Mouse (Mus musculus) forebrain, embryonic 11.5 days (tissue): ENCODE results near the gene Sass6. TPM values are rescaled to one million over a fixed set of nuclear protein-coding genes. Genes with fewer than 3 reads are reported as not detected.

Experiments
- ATAC-seq: fragments of 200-750 bp; cut with Nextera tagmentation; replicated peaks from 2 replicates; pipeline ENCODE4 v1.8.0; 2017; ENCODE audit warnings: moderate TSS enrichment; ENCODE audit not compliant: low FRiP score
- DNase-seq: peaks from one replicate; pipeline ENCODE4 v3.0.0-alpha.2; 2017; ENCODE audit warnings: low spot score
- H3K27ac ChIP-seq: fragments of 300-500 bp; sonication (generic); 2 replicates; pipeline ENCODE4 v1.5.1; 2014; ENCODE audit warnings: low read depth, low read length
- H3K27me3 ChIP-seq: fragments of 300-500 bp; sonication (generic); 2 replicates; pipeline ENCODE4 v1.6.1; 2014; ENCODE audit warnings: mild to moderate bottlenecking, low read length, mixed read lengths; ENCODE audit not compliant: control insufficient read depth, insufficient read depth
- H3K36me3 ChIP-seq: fragments of 300-500 bp; sonication (generic); 2 replicates; pipeline ENCODE4 v1.6.1; 2014; ENCODE audit warnings: mild to moderate bottlenecking, low read length, moderate library complexity, mixed read lengths; ENCODE audit not compliant: control insufficient read depth, insufficient read depth
- H3K4me1 ChIP-seq: fragments of 300-500 bp; sonication (generic); replicated peaks from 2 replicates; pipeline ENCODE4 v1.6.1; 2014; ENCODE audit warnings: low read length, mixed read lengths; ENCODE audit not compliant: control insufficient read depth, insufficient read depth
- H3K4me2 ChIP-seq: fragments of 300-500 bp; sonication (generic); 2 replicates; pipeline ENCODE4 v1.6.1; 2014; ENCODE audit warnings: low read depth, mild to moderate bottlenecking, low read length, moderate library complexity, mixed read lengths; ENCODE audit not compliant: severe bottlenecking
- H3K4me3 ChIP-seq: fragments of 300-500 bp; sonication (generic); 2 replicates; pipeline ENCODE4 v1.5.1; 2014; ENCODE audit warnings: low read depth, low read length
- H3K9ac ChIP-seq: fragments of 300-500 bp; sonication (generic); 2 replicates; pipeline ENCODE4 v1.6.1; 2014; ENCODE audit warnings: low read length
- H3K9me3 ChIP-seq: fragments of 300-500 bp; sonication (generic); 2 replicates; pipeline ENCODE4 v1.6.1; 2016; ENCODE audit warnings: low read length, mixed read lengths; ENCODE audit not compliant: control insufficient read depth
- WGBS: fragments of 180-500 bp; shearing (Covaris S2); extraction: QIAGEN DNeasy Blood & Tissue Kit; methylation state at CpG from one replicate; pipeline ENCODE4 v1.1.7; 2014; 5-methylcytosine and 5-hydroxymethylcytosine counted together
- polyA plus RNA-seq: library from polyadenylated mRNA; unstranded; fragments of >200 nt; fragmentation: Nextera tagmentation; extraction: Ambion mirVana; gene quantifications from 2 replicates; pipeline ENCODE4 v1.2.1, GENCODE M21; 2014

Sass6 gene
- polyA plus RNA-seq, 1 experiment from 2014 or later = 42.6 TPM

DNA sequence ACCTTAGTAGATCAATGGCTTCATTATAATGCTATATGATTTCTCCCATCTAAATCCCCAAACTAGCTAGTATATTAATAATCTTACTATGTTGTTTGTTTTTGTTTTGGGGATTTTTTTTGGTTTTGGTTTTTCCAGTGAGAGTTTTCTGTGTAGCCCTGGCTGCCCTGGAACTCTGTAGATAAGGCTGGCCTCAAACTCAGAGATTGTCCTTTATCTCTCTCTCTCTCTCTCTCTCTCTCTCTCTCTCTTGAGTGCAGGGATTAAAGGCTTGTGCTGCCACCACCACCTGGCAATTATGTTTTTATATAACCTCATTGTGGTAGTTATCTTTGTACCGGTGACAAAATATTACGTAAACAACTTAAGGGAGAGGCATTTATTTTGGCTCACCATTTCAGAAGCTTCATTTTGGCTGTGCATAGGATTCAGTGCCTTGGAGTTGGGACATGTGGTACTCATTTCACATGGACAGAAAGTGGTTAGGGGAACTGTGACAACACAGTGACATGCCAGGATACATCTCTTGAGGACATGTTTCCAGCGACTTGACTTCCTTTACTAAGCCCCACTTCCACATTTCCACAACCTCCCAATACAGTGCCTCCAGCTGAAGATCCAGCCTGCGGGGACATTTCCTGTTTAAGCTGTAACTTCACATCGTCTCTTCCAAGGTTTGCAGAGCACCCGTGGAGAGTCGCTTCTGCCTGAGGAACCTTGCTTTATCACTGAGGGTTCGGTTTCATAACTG lies 20.7 kb downstream of the Sass6 start:
- Histone ChIP-seq H3K9ac (no peak overlapping the region), H3K4me1 (no peaks in the 10 kb centered on the region), H3K27me3 (no peaks in the 10 kb centered on the region), H3K27ac (no peak overlapping the region), H3K4me3 (no peak overlapping the region), H3K9me3 (no peaks in the 10 kb centered on the region), H3K36me3 (peaks cover 2% of the 10 kb centered on the region; the same call in 1 of the 2 replicates), H3K4me2 (no peak overlapping the region)
- 94% methylated on average over 8 of the region's 8 CpGs for WGBS
- no peak for ATAC-seq
- DNase-seq = no peak

DNA sequence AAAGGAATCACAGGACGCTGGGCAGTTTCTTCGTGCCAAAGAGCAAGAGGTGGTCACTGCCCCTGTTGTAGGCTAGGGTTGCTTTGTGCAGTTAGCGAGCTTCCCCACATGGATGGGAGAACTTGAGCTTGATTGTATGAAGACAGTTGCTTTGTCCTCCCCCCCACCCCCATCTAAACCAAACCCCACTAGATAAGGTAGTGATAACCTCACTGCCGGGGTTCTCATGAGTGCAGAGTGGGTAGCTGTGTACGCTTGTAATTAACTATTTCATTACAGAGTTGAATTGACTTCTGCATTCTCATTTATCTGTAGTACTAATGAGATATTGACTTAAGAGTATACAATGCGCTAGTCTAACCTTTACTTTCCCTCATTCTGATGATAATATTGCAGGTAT lies 24.1 kb downstream of the Sass6 start:
- no peak overlapping the region for H3K9ac ChIP-seq
- DNase-seq (no peak), ATAC-seq (no peak; the same call in 1 of the 2 replicates)
- H3K4me3 ChIP-seq = no peak overlapping the region
- H3K4me2 ChIP-seq = no peak overlapping the region
- peaks cover 4% of the 10 kb centered on the region; the same call in 1 of the 2 replicates for H3K36me3 ChIP-seq
- no peaks in the 10 kb centered on the region for H3K27me3 ChIP-seq
- no peaks in the 10 kb centered on the region for H3K9me3 ChIP-seq
- no peak overlapping the region for H3K27ac ChIP-seq
- WGBS = 92% methylated on average over 6 of the region's 6 CpGs
- no peaks in the 10 kb centered on the region for H3K4me1 ChIP-seq

DNA sequence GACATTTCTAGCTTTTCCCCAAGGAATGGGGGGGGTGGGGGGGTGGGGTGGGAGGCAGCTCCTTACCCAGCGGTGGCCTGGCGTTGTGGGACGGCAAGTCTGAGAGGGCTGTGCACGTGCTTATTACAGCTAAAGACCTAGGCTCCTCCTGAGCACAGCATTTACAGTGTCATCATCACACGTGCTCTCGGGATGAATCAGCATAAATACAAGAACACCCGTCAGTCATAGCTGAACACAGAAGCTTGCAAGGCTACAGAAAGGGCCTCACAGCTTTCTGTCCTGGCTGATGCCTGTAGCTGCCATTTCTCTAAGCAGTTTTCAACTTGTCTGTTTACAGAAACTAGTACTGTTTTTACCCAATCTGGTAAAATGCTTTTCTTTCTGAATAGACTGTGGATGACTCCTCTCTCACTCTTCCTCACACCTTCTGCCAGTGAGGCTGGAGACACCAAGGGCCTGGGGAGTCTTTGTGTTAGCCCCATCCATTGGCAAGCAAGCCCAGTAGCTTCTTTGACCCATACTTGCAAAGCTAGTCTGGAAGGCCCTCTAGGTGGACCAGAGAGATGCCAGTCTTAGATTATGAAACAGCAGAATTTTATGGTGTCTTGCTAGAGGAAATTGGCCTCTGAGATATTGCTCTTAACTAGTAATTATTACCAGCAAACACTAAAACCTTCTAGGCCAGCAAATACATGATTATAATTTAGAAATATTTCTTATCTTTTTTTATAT lies 26.0 kb downstream of the Sass6 start:
- Histone ChIP-seq H3K9ac (no peak overlapping the region), H3K36me3 (peaks cover 3% of the 10 kb centered on the region; the same call in 1 of the 2 replicates), H3K27me3 (no peaks in the 10 kb centered on the region), H3K4me1 (no peaks in the 10 kb centered on the region), H3K4me2 (no peak overlapping the region), H3K4me3 (no peak overlapping the region), H3K27ac (no peak overlapping the region), H3K9me3 (no peaks in the 10 kb centered on the region)
- WGBS = 98% methylated on average over 7 of the region's 7 CpGs
- no peak for ATAC-seq
- no peak for DNase-seq

DNA sequence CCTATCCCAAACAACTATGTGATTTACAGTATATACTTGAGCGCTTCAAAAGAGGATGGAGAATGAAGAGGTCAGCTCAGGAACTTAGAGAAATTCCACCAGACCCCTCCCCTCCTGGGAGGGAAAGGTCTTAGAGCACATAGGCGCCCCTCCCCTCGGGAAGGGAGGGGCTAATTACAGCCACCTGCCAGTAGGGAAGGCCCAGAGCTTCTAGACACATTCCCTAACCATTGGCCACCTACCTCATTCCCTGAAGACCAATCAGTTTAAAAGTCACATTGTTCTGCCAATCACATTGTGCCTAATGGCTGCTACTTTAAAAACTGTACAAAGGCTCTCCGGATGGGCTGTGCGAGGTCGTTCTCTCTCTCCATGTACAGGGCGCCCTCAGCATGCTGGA lies 27.9 kb downstream of the Sass6 start:
- WGBS = 93% methylated on average over 7 of the region's 7 CpGs
- H3K36me3 ChIP-seq = peaks cover 3% of the 10 kb centered on the region; the same call in 1 of the 2 replicates

DNA sequence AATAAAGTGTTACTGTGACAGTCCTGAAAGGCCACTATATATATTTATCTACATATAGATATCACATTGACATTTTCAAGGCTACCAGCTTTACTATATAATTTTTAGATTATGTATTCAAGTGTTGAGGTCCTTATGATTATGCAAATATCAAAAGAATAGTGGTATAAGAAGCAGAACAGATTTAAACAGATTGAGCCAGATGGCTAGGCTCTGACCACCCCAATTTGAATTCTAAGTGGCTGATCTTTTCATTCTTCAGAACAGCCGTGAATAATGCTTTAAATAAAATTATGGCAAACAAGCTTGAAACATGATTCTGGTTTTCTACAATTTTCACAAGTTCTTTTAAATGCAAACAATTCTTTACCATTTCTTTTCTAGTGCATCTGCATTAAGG lies 36.7 kb downstream of the Sass6 start:
- H3K9me3 ChIP-seq = no peaks in the 10 kb centered on the region
- no peak overlapping the region for H3K27ac ChIP-seq
- H3K4me3 ChIP-seq = no peak overlapping the region
- peaks cover 8% of the 10 kb centered on the region for H3K36me3 ChIP-seq
- DNase-seq (no peak), ATAC-seq (no peak)
- no peaks in the 10 kb centered on the region for H3K27me3 ChIP-seq
- 81% methylated on average over 1 of the region's 1 CpGs for WGBS
- no peak overlapping the region for H3K9ac ChIP-seq
- H3K4me2 ChIP-seq = no peak overlapping the region
- H3K4me1 ChIP-seq = no peaks in the 10 kb centered on the region

More for the DNA sequence above, 27.9 kb downstream of the Sass6 start:
- Histone ChIP-seq H3K4me1 (no peaks in the 10 kb centered on the region), H3K9ac (no peak overlapping the region), H3K9me3 (no peaks in the 10 kb centered on the region), H3K4me3 (no peak overlapping the region), H3K4me2 (no peak overlapping the region), H3K27me3 (no peaks in the 10 kb centered on the region), H3K27ac (no peak overlapping the region)
- ATAC-seq (no peak), DNase-seq (no peak)

DNA sequence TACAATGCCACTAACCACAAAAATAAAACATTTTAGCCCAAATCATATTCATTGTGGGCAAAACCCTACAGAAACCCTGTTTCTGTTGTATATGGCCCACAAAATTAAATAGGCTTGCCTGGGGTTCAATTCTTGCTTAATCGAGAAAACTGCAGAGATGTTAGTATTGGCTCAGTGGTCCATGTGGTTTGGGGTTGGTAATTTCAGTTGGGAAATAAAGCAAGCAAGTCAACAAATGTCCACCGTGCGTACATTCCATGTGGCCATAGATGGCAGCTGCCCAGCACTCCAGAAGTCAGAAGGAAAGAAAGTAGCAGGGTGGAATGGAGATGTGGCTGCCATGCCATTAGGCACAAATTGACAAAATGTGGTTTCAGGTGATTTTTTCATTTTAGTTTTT lies 38.2 kb downstream of the Sass6 start:
- Histone ChIP-seq H3K9ac (no peak overlapping the region), H3K4me1 (no peaks in the 10 kb centered on the region), H3K4me3 (no peak overlapping the region), H3K4me2 (no peak overlapping the region), H3K9me3 (no peaks in the 10 kb centered on the region), H3K27ac (no peak overlapping the region), H3K27me3 (no peaks in the 10 kb centered on the region), H3K36me3 (peaks cover 8% of the 10 kb centered on the region)
- WGBS = 94% methylated on average over 3 of the region's 3 CpGs
- DNase-seq (no peak), ATAC-seq (no peak)

DNA sequence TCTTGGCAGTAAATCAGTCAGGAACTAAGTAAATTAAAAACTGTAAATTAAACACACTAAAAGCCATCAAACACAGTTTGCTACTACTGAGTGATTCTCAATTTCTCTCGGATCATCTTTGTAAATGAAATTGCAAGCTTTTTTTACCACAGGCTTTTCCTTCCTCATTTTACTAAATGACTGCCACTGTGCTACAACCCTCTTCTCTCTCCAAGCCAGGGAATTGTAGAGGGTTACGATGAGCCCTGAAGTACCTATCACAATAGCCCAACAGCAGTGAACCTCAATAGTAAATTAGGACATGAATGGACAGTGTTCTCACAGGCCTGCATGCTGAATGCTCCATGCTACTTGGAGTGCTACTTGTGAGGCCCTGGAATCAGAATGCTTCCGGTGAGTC lies 39.3 kb downstream of the Sass6 start:
- H3K4me2 ChIP-seq = no peak overlapping the region
- WGBS = 81% methylated on average over 3 of the region's 3 CpGs
- DNase-seq (no peak), ATAC-seq (no peak)
- H3K4me3 ChIP-seq = no peak overlapping the region
- no peaks in the 10 kb centered on the region for H3K9me3 ChIP-seq
- H3K36me3 ChIP-seq = peaks cover 8% of the 10 kb centered on the region
- H3K27me3 ChIP-seq = no peaks in the 10 kb centered on the region
- no peak overlapping the region for H3K9ac ChIP-seq
- H3K27ac ChIP-seq = no peak overlapping the region
- H3K4me1 ChIP-seq = no peaks in the 10 kb centered on the region

DNA sequence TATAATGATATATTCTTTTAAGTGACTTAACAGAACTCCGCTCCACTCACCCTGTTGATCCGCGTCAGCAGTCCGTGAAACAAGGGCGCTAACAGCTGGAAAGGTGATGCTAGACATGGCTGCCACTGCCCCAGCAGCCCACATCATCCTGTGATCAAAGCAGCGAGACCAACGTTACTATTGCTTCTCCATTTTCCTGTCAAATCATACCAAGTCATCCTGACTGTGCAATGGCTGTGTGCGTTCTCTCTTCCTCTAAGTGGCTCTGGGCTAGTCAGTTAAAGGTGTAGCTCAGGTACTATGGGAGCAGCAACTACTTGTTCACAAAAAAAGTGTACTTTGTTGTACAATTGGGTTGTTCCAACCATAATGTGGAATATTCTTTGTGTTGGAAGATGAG lies 40.1 kb downstream of the Sass6 start:
- no peaks in the 10 kb centered on the region for H3K9me3 ChIP-seq
- peaks cover 8% of the 10 kb centered on the region for H3K36me3 ChIP-seq
- no peaks in the 10 kb centered on the region for H3K4me1 ChIP-seq
- DNase-seq (no peak), ATAC-seq (no peak)
- H3K27ac ChIP-seq = no peak overlapping the region
- 94% methylated on average over 8 of the region's 8 CpGs for WGBS
- no peak overlapping the region for H3K4me3 ChIP-seq
- H3K9ac ChIP-seq = no peak overlapping the region
- no peak overlapping the region for H3K4me2 ChIP-seq
- H3K27me3 ChIP-seq = no peaks in the 10 kb centered on the region
